Mouse (Mus musculus): ENCODE results near the gene Vipas39.

DNA sequence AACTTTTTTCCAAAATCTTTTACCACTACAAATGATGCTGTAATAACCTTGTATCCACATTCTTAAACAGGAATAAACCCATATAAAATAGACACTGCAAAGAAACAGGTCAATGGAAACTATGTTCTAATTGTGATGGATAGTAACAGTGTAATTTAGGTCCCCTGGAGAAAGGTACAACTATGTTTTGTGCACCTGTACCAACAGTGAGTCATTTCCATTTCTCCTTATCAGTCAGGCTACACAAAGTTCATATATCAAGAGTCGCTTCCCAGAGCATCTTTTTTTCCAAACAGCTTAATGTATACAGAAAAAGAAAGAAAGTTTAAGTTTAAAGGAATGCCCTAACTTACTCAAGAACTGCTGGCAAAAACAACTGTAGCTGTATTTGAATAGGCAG is 71.0 kb downstream of the Vipas39 start:
- no peak for TF ChIP-seq CTCF (conservative IDR thresholded peaks at IDR 0.05; ENCODE audit: low read length)
- no peak for TF ChIP-seq POU5F1 (IDR thresholded peaks at IDR 0.05; ENCODE audit: borderline replicate concordance, low read length)
- no peak for TF ChIP-seq NANOG (IDR thresholded peaks at IDR 0.05; ENCODE audit: borderline replicate concordance, low read length)
